Mouse (Mus musculus) CH12.LX (cell line): Measurements from ENCODE around the gene Hist1h2bh. TPM values are rescaled to one million over a fixed set of nuclear protein-coding genes. Genes with fewer than 3 reads are reported as not detected.
A peak's percentile ranks its signal among the peaks of the same experiment; 100 is the strongest.

Experiments
- DNase-seq: peaks from one replicate; pipeline ENCODE4 v3.0.0-alpha.2; 2013; ENCODE audit errors: extremely low read depth
- H3K27ac ChIP-seq: 2 replicates; pipeline ENCODE4 v1.5.1; 2012; ENCODE audit warnings: low read depth, mild to moderate bottlenecking, control low read depth, moderate library complexity; ENCODE audit not compliant: insufficient read depth
- H3K27me3 ChIP-seq: replicated peaks from 2 replicates; pipeline ENCODE3; 2012; ENCODE audit warnings: inconsistent platforms
- H3K36me3 ChIP-seq, 2 experiments: replicated peaks in 1 of 2; 2 replicates each; pipeline versions ENCODE3 to v1.6.1; 2012; ENCODE audit warnings: inconsistent platforms in 1 of 2, low read length in 1 of 2, mild to moderate bottlenecking in 1 of 2, mixed read lengths in 1 of 2, moderate library complexity in 1 of 2; ENCODE audit not compliant: control insufficient read depth in 1 of 2, insufficient read depth in 1 of 2
- H3K4me1 ChIP-seq, 2 experiments: 2 replicates each; pipeline ENCODE4 v1.6.1; 2012; ENCODE audit warnings: inconsistent platforms in 1 of 2, moderate library complexity in 1 of 2; ENCODE audit not compliant: insufficient read depth in 2 of 2, control insufficient read depth in 1 of 2
- H3K4me2 ChIP-seq: 2 replicates; pipeline ENCODE4 v1.6.1; 2012; ENCODE audit warnings: low read depth, mild to moderate bottlenecking, control low read depth; ENCODE audit not compliant: poor library complexity, insufficient read depth, severe bottlenecking
- H3K4me3 ChIP-seq, 3 experiments: fragments of 150-350 bp in 1 of 3; sonication (generic) in 1 of 3; replicated peaks in 1 of 3; 2 replicates each; pipeline versions ENCODE3 to v1.5.1; 2011 to 2012; ENCODE audit warnings: low read depth in 2 of 3, low read length in 2 of 3, mild to moderate bottlenecking in 2 of 3, moderate library complexity in 2 of 3, control low read depth in 1 of 3, improper control_type of control experiment in 1 of 3, inconsistent platforms in 1 of 3, mixed read lengths in 1 of 3; ENCODE audit not compliant: poor library complexity in 1 of 3
- H3K79me2 ChIP-seq: replicated peaks from 2 replicates; pipeline ENCODE4 v1.6.1; 2012; ENCODE audit warnings: mild to moderate bottlenecking, moderate library complexity; ENCODE audit not compliant: control insufficient read depth, poor library complexity, insufficient read depth, severe bottlenecking; ENCODE audit errors: extremely low read depth
- H3K9ac ChIP-seq: 2 replicates; pipeline ENCODE4 v1.6.1; 2012; ENCODE audit warnings: low read depth, mild to moderate bottlenecking, control low read depth, moderate library complexity; ENCODE audit not compliant: insufficient read depth
- H3K9me3 ChIP-seq: replicated peaks from 2 replicates; pipeline ENCODE3; 2012; ENCODE audit warnings: low read length, inconsistent platforms, mixed read lengths
- BHLHE40 ChIP-seq: IDR thresholded peaks from 2 replicates; pipeline ENCODE4 v1.6.1; 2011; ENCODE audit warnings: mild to moderate bottlenecking, low read depth, low read length, improper control_type of control experiment
- CHD1 ChIP-seq: IDR thresholded peaks from 2 replicates; pipeline ENCODE4 v1.6.1; 2012; ENCODE audit warnings: low read depth, low read length, improper control_type of control experiment, inconsistent platforms
- CHD2 ChIP-seq: IDR thresholded peaks from 2 replicates; pipeline ENCODE4 v1.6.1; 2011; ENCODE audit warnings: low read length, improper control_type of control experiment
- CTCF ChIP-seq, 2 experiments: IDR thresholded peaks in 1 of 2; conservative IDR thresholded peaks in 1 of 2; 2 replicates each; pipeline ENCODE4 v1.5.1; 2011 to 2012; ENCODE audit warnings: low read depth in 2 of 2, low read length in 2 of 2, improper control_type of control experiment in 1 of 2, inconsistent platforms in 1 of 2, mild to moderate bottlenecking in 1 of 2, moderate library complexity in 1 of 2
- E2F4 ChIP-seq: IDR thresholded peaks from 2 replicates; pipeline ENCODE4 v1.6.1; 2011; ENCODE audit warnings: low read depth, low read length, improper control_type of control experiment; ENCODE audit not compliant: insufficient replicate concordance
- ELF1 ChIP-seq: IDR thresholded peaks from 2 replicates; pipeline ENCODE4 v1.6.1; 2014; ENCODE audit warnings: low read depth, mild to moderate bottlenecking, inconsistent platforms, low read length, improper control_type of control experiment
- EP300 ChIP-seq: IDR thresholded peaks from 2 replicates; pipeline ENCODE4 v1.6.1; 2011; ENCODE audit warnings: low read length, improper control_type of control experiment
- ETS1 ChIP-seq: conservative IDR thresholded peaks from 2 replicates; pipeline ENCODE4 v1.6.1; 2012; ENCODE audit warnings: low read depth, mild to moderate bottlenecking, inconsistent platforms, low read length, improper control_type of control experiment, moderate library complexity
- HCFC1 ChIP-seq: IDR thresholded peaks from 2 replicates; pipeline ENCODE4 v1.6.1; 2012; ENCODE audit warnings: low read depth, mild to moderate bottlenecking, inconsistent platforms, low read length, improper control_type of control experiment
- IRF4 ChIP-seq: IDR thresholded peaks from 2 replicates; pipeline ENCODE4 v1.6.1; 2014; ENCODE audit warnings: low read depth, mild to moderate bottlenecking, inconsistent platforms, low read length, improper control_type of control experiment
- JUND ChIP-seq: conservative IDR thresholded peaks from 2 replicates; pipeline ENCODE4 v1.6.1; 2011; ENCODE audit warnings: low read depth, low read length, improper control_type of control experiment
- KAT2A ChIP-seq: IDR thresholded peaks from 2 replicates; pipeline ENCODE4 v1.6.1; 2012; ENCODE audit warnings: low read length, improper control_type of control experiment, inconsistent platforms; ENCODE audit not compliant: insufficient replicate concordance
- MAFK ChIP-seq: IDR thresholded peaks from 2 replicates; pipeline ENCODE4 v1.6.1; 2011; ENCODE audit warnings: low read length, improper control_type of control experiment; ENCODE audit not compliant: insufficient replicate concordance
- MAX ChIP-seq: IDR thresholded peaks from 2 replicates; pipeline ENCODE4 v1.6.1; 2011; ENCODE audit warnings: low read length, improper control_type of control experiment
- MXI1 ChIP-seq: IDR thresholded peaks from 2 replicates; pipeline ENCODE4 v1.6.1; 2011; ENCODE audit warnings: mild to moderate bottlenecking, low read depth, low read length, improper control_type of control experiment
- MYC ChIP-seq: IDR thresholded peaks from 2 replicates; pipeline ENCODE4 v1.6.1; 2011; ENCODE audit warnings: low read depth, mild to moderate bottlenecking, improper control_type of control experiment, low read length
- NRF1 ChIP-seq: IDR thresholded peaks from 2 replicates; pipeline ENCODE4 v1.6.1; 2014; ENCODE audit warnings: low read depth, mild to moderate bottlenecking, inconsistent platforms, low read length, improper control_type of control experiment, moderate library complexity
- POLR2A ChIP-seq: IDR thresholded peaks from 2 replicates; pipeline ENCODE4 v1.6.1; 2011; ENCODE audit warnings: low read depth, mild to moderate bottlenecking, improper control_type of control experiment, low read length
- POLR2AphosphoS2 ChIP-seq: IDR thresholded peaks from 2 replicates; pipeline ENCODE4 v1.6.1; 2011; ENCODE audit warnings: low read depth, low read length, improper control_type of control experiment
- SMC3 ChIP-seq: IDR thresholded peaks from 2 replicates; pipeline ENCODE4 v1.6.1; 2011; ENCODE audit warnings: low read depth, low read length, improper control_type of control experiment
- TBP ChIP-seq: conservative IDR thresholded peaks from 2 replicates; pipeline ENCODE4 v1.6.1; 2011; ENCODE audit warnings: low read depth, low read length, improper control_type of control experiment
- USF1 ChIP-seq: IDR thresholded peaks from 2 replicates; pipeline ENCODE4 v1.6.1; 2014; ENCODE audit warnings: low read depth, mild to moderate bottlenecking, inconsistent platforms, low read length, improper control_type of control experiment
- USF2 ChIP-seq: conservative IDR thresholded peaks from 2 replicates; pipeline ENCODE4 v1.6.1; 2011; ENCODE audit warnings: low read depth, low read length, improper control_type of control experiment
- ZKSCAN1 ChIP-seq: IDR thresholded peaks from 2 replicates; pipeline ENCODE4 v1.6.1; 2012; ENCODE audit warnings: low read depth, inconsistent platforms, low read length, improper control_type of control experiment, borderline replicate concordance
- ZMIZ1 ChIP-seq: IDR thresholded peaks from 2 replicates; pipeline ENCODE4 v1.6.1; 2012; ENCODE audit warnings: low read depth, mild to moderate bottlenecking, inconsistent platforms, low read length, improper control_type of control experiment
- ZNF384 ChIP-seq: IDR thresholded peaks from 2 replicates; pipeline ENCODE4 v1.6.1; 2012; ENCODE audit warnings: low read depth, low read length, improper control_type of control experiment, inconsistent platforms
- dilution Hi-C: fragments of 300-500 bp; cut with MboI; formaldehyde crosslinking; loops from 2 replicates; pipeline ENCODE4 v1.14.3; 2020; ENCODE audit warnings: low sequenced_read_pairs; ENCODE audit not compliant: extremely low pct_unique_long_range_greater_than_20kb, extremely low pct_ligation_motif_present
- in situ Hi-C: fragments of 300-500 bp; cut with MboI; formaldehyde crosslinking; loops from 3 replicates; pipeline ENCODE4 v1.14.3; 2019; ENCODE audit warnings: low sequenced_read_pairs, low pct_ligation_motif_present, low pct_unique_long_range_greater_than_20kb, mixed read lengths
- polyA plus RNA-seq: library from polyadenylated mRNA; unstranded; fragments of >175 nt; gene quantifications from 2 replicates; pipeline ENCODE4 v1.2.1, GENCODE M21; 2012; ENCODE audit warnings: low read depth; ENCODE audit not compliant: insufficient read length
- total RNA-seq, 2 experiments: library from RNA; depleted of rRNA; stranded (reverse); fragments of 300-350 nt in 1 of 2; fragments of >200 nt in 1 of 2; gene quantifications; 2 replicates each; pipeline ENCODE4 v1.2.3; 2012 to 2014

Hist1h2bh gene
- total and polyA plus RNA-seq, 3 experiments, result 0.77 to 261 (median 8.0) TPM

- H3K9me3 ChIP-seq, result no peaks in the 10 kb centered on the region
- no peaks in the 10 kb centered on the region for H3K36me3 ChIP-seq
- H3K9ac ChIP-seq, result no peak overlapping the region; the same call in 1 of the 2 replicates
- in situ Hi-C loops, result loop anchor here (10.0 kb wide), 1 partner anchor 1494 kb away; the partner anchor contains the start of genes Hist1h2ah and Hist1h2bk
- H3K27me3 ChIP-seq, result no peaks in the 10 kb centered on the region
- H3K27ac ChIP-seq, result no peak overlapping the region
- no peak for DNase-seq
- H3K4me3 ChIP-seq, result no peak overlapping the region
- dilution Hi-C loops, result no loop called here
- no peak for TF ChIP-seq SMC3
- no peak for TF ChIP-seq MXI1
- no peak for TF ChIP-seq POLR2A
- TF ChIP-seq CTCF (conservative IDR thresholded peaks at IDR 0.05 in 1 of 2, IDR thresholded peaks at IDR 0.05 in 1 of 2; ENCODE audit: low read depth in 2 of 2, low read length in 2 of 2), result no peak
- TF ChIP-seq ETS1, result no peak
- TF ChIP-seq CHD1, result no peak
- no peak for TF ChIP-seq HCFC1
- no peak for TF ChIP-seq TBP
- no peak for TF ChIP-seq ZKSCAN1
- no peak for TF ChIP-seq POLR2AphosphoS2
- TF ChIP-seq E2F4, result no peak
- H3K4me1 ChIP-seq, result peaks cover 7 to 44% of the 10 kb centered on the region in 2 experiments
- no peaks in the 10 kb centered on the region for H3K79me2 ChIP-seq
- H3K4me2 ChIP-seq, result peak overlapping the region; percentile 82; the same call in 1 of the 2 replicates
Measured at GRCm38 (mm10) chr13:23529005-23529404, 14.2 kb downstream of the Hist1h2bh start.

- H3K4me3 ChIP-seq, result peak overlapping the region; percentile 46 to 61 (median 53)
- DNase-seq, result peak; percentile 92
- no peaks in the 10 kb centered on the region for H3K9me3 ChIP-seq
- dilution Hi-C loops, result no loop called here
- no peaks in the 10 kb centered on the region for H3K27me3 ChIP-seq
- no peak for TF ChIP-seq JUND
- TF ChIP-seq MAFK, result peak; percentile 96
- TF ChIP-seq CHD2, result 0 out of 2 replicates have a peak, but pooled peaks have one; percentile 23
- TF ChIP-seq IRF4, result no peak
- TF ChIP-seq ELF1, result peak; percentile 91
- TF ChIP-seq NRF1, result peak; percentile 50
- peak; percentile 64 for TF ChIP-seq USF2
- peak; percentile 80 for TF ChIP-seq USF1
- peak; percentile 100 for TF ChIP-seq TBP
- peak; percentile 79; the same call in 1 of the 2 replicates for TF ChIP-seq E2F4
- no peak for TF ChIP-seq ZKSCAN1
- peak; percentile 87; the same call in 1 of the 2 replicates for TF ChIP-seq KAT2A
- no peak for TF ChIP-seq SMC3
- TF ChIP-seq BHLHE40, result no peak
- no peak for TF ChIP-seq ZMIZ1
- TF ChIP-seq CHD1, result no peak
- peak; percentile 93 for TF ChIP-seq MYC
- no peak for TF ChIP-seq EP300
- TF ChIP-seq MAX, result peak; percentile 96
- no peak for TF ChIP-seq ZNF384
- TF ChIP-seq, all 38 proteins: peak for 11
- no peaks in the 10 kb centered on the region for H3K36me3 ChIP-seq
- no peak overlapping the region for H3K27ac ChIP-seq
- no peaks in the 10 kb centered on the region for H3K79me2 ChIP-seq
- H3K4me1 ChIP-seq, result peaks cover 5 to 40% of the 10 kb centered on the region in 2 experiments; a peak in 3 of 4 replicates
- in situ Hi-C loops, result loop anchor here (10.0 kb wide), 1 partner anchor 1492 kb away; the partner anchor contains the start of genes Hist1h2ah and Hist1h2bk
- H3K9ac ChIP-seq, result peak overlapping the region; percentile 71; the same call in 1 of the 2 replicates
- peak overlapping the region; percentile 98 for H3K4me2 ChIP-seq
Measured at GRCm38 (mm10) chr13:23526312-23526711, 16.9 kb downstream of the Hist1h2bh start.
